ENCODE assay signal across 9 mouse cellular contexts in genomic region chr7:58749904-58750612, GRCm38 (mm10).
DNase-seq lines count a peak whose midpoint lies in the region; ATAC-seq and TF ChIP-seq lines count a peak whose summit lies in the region.
"Had no signal": no experiment of that assay in that cellular context is flagged by ENCODE, and none has a peak within 500 bp of the region (broad histone marks: within the 10 kb centered on the region; RNA-seq: fewer than 3 reads in every experiment).

No protein-coding gene starts in this region.

- peak; percentile 77; the same call in 1 of the 2 replicates for ATAC-seq in lung, embryonic 14.5 days (ENCODE audit: insufficient read depth)
- ATAC-seq in limb, embryonic 14.5 days (ENCODE audit: low FRiP score, low read depth): 0 out of 2 replicates have a peak, but pooled peaks have one; percentile 50
- ATAC-seq in liver, embryonic 11.5 days (replicated peaks; ENCODE audit: low FRiP score): no peak

- WGBS in lung, embryonic 14.5 days: 59% methylated on average over 6 of the region's 6 CpGs
- WGBS in lung, adult 2 months: 60% methylated on average over 6 of the region's 6 CpGs
- 70% methylated on average over 6 of the region's 6 CpGs for WGBS in limb, embryonic 14.5 days
- WGBS in liver, embryonic 11.5 days: 90% methylated on average over 6 of the region's 6 CpGs

- intact Hi-C loops in left cerebral cortex, postnatal 10 days (cut with DNase I): loop anchor here (10.0 kb wide), 2 partner anchors 165 to 1235 kb away; partner anchors contain the start of gene Gabra5

- no peaks in the 10 kb centered on the region for H3K36me3 ChIP-seq in lung, embryonic 14.5 days (ENCODE audit: insufficient read depth)
- H3K36me3 ChIP-seq in limb, embryonic 14.5 days (ENCODE audit: control insufficient read depth, insufficient read depth, low read length): no peaks in the 10 kb centered on the region
- H3K36me3 ChIP-seq in liver, embryonic 11.5 days (ENCODE audit: control insufficient read depth, insufficient read depth, low read length): no peaks in the 10 kb centered on the region

- no peak overlapping the region for H3K9ac ChIP-seq in lung, embryonic 14.5 days
- H3K9ac ChIP-seq in limb, embryonic 14.5 days (ENCODE audit: low read depth, low read length, severe bottlenecking): no peak overlapping the region
- no peak overlapping the region for H3K9ac ChIP-seq in liver, embryonic 11.5 days (ENCODE audit: low read depth, low read length)

- no peak overlapping the region for H3K27ac ChIP-seq in lung, embryonic 14.5 days (ENCODE audit: low read depth)
- no peak overlapping the region for H3K27ac ChIP-seq in limb, embryonic 14.5 days (replicated peaks; ENCODE audit: low read depth, low read length)
- no peak overlapping the region for H3K27ac ChIP-seq in liver, embryonic 11.5 days (ENCODE audit: low read depth, low read length)

- H3K4me3 ChIP-seq in lung, embryonic 14.5 days (ENCODE audit: low read depth, low read length): no peak overlapping the region
- no peak overlapping the region for H3K4me3 ChIP-seq in lung, adult 2 months (replicated peaks; ENCODE audit: extremely low read depth, low read depth, low read length)
- no peak overlapping the region for H3K4me3 ChIP-seq in limb, embryonic 14.5 days (replicated peaks; ENCODE audit: low read length)
- no peak overlapping the region for H3K4me3 ChIP-seq in liver, embryonic 11.5 days (ENCODE audit: low read depth, low read length)

- no peak for TF ChIP-seq CTCF in lung, embryonic 14.5 days (IDR thresholded peaks at IDR 0.05; ENCODE audit: low read depth)
- TF ChIP-seq CTCF in lung, adult 2 months (IDR thresholded peaks at IDR 0.05; ENCODE audit: insufficient read depth, low read length): no peak

- TF ChIP-seq POLR2A in lung, adult 2 months (IDR thresholded peaks at IDR 0.05; ENCODE audit: borderline replicate concordance, extremely low read depth, low read depth, low read length): no peak
- TF ChIP-seq POLR2A in limb, embryonic 14.5 days (IDR thresholded peaks at IDR 0.05; ENCODE audit: borderline replicate concordance, extremely low read depth, insufficient read depth, insufficient read length): no peak

- no peaks in the 10 kb centered on the region for H3K9me3 ChIP-seq in lung, embryonic 14.5 days (ENCODE audit: low read depth, low read length)
- H3K9me3 ChIP-seq in limb, embryonic 14.5 days (ENCODE audit: control insufficient read depth, low read length): no peaks in the 10 kb centered on the region
- H3K9me3 ChIP-seq in liver, embryonic 11.5 days (ENCODE audit: control insufficient read depth, low read length): no peaks in the 10 kb centered on the region

- no peak overlapping the region for H3K4me2 ChIP-seq in lung, embryonic 14.5 days
- no peak overlapping the region for H3K4me2 ChIP-seq in limb, embryonic 14.5 days (replicated peaks; ENCODE audit: low read depth, low read length, severe bottlenecking)
- no peak overlapping the region for H3K4me2 ChIP-seq in liver, embryonic 11.5 days

- H3K4me1 ChIP-seq in lung, embryonic 14.5 days (ENCODE audit: insufficient read depth): no peaks in the 10 kb centered on the region
- H3K4me1 ChIP-seq in lung, adult 2 months (ENCODE audit: control insufficient read depth, insufficient read depth, low read length): no peaks in the 10 kb centered on the region; the same call in none of the 2 replicates
- no peaks in the 10 kb centered on the region for H3K4me1 ChIP-seq in limb, embryonic 14.5 days (ENCODE audit: control insufficient read depth, insufficient read depth, low read length)
- peaks cover 3% of the 10 kb centered on the region for H3K4me1 ChIP-seq in liver, embryonic 11.5 days (replicated peaks; ENCODE audit: control insufficient read depth, insufficient read depth, low read length)

- no peaks in the 10 kb centered on the region for H3K27me3 ChIP-seq in lung, embryonic 14.5 days (ENCODE audit: insufficient read depth, low read length)
- H3K27me3 ChIP-seq in limb, embryonic 14.5 days (ENCODE audit: control insufficient read depth, insufficient read depth, low read length): no peaks in the 10 kb centered on the region
- H3K27me3 ChIP-seq in liver, embryonic 11.5 days (replicated peaks; ENCODE audit: control insufficient read depth, insufficient read depth, low read length): no peaks in the 10 kb centered on the region

- peak; percentile 57 for DNase-seq in adrenal gland, adult 8-10 months
- no peak for DNase-seq in adrenal gland, adult 18-20 months (ENCODE audit: low spot score in 2 of 2)
- DNase-seq in lung, embryonic 14.5 days: peak; percentile 55
- no peak for DNase-seq in lung, adult 2 months
- DNase-seq in limb, embryonic 14.5 days (ENCODE audit: low spot score): peak; percentile 58
- peak; percentile 84 for DNase-seq in thymus, postnatal 0 days (ENCODE audit: low spot score)
- DNase-seq in left cerebral cortex, postnatal 10 days (ENCODE audit: extremely low spot score in 1 of 2, low spot score in 2 of 2): no peak
- no peak for DNase-seq in liver, embryonic 11.5 days (ENCODE audit: low spot score)
- DNase-seq: kidney, adult 9 months had no signal

Comparison
In these comparisons a context has a peak if more than half of its experiments do, and no peak if none do; other contexts are left out.
1. DNase-seq: peak in adrenal gland, adult 8-10 months (single experiment), lung, embryonic 14.5 days (single experiment), limb, embryonic 14.5 days (single experiment) and thymus, postnatal 0 days (single experiment); none in adrenal gland, adult 18-20 months (0 of 2), lung, adult 2 months (single experiment), left cerebral cortex, postnatal 10 days (0 of 2) and liver, embryonic 11.5 days (single experiment).